10 mouse cellular contexts compared by ENCODE assay signal in the genomic region with DNA sequence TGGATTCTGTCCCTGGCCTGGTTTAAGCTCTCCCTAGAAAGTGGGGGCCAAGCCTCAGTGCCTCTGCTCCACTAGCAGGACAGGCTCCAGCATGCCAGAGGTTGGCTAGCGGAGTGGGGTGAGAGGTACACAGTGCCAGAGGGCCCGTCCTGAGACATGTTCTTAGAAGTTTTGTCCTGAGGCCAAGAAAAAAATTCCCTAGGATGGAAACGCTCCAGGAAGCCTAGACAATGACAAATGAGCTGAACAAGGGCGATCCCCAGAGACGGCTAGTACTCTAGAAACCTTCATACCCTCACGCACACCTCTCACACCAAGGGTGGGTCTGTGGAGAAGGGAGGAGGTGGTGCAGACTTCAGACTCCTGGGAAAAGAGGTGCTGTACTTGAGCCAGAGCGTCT.
A peak's percentile ranks its signal among the peaks of the same experiment; 100 is the strongest.
DNase-seq lines count a peak whose midpoint lies in the region; ATAC-seq lines count a peak whose summit lies in the region.
"Had no signal": no experiment of that assay in that cellular context is flagged by ENCODE, and none has a peak within 500 bp of the region (broad histone marks: within the 10 kb centered on the region; RNA-seq: fewer than 3 reads in every experiment).

No protein-coding gene starts in this region.

- ATAC-seq in embryonic facial prominence, embryonic 15.5 days (ENCODE audit: insufficient number of reproducible peaks, low FRiP score, low TSS enrichment, low read depth), result peak; percentile 13; the same call in 1 of the 2 replicates

- no peak overlapping the region for H3K27ac ChIP-seq in embryonic facial prominence, embryonic 15.5 days (replicated peaks)
- H3K27ac ChIP-seq: limb, embryonic 13.5 days had no signal

- peak; percentile 15 for DNase-seq in gastrocnemius, postnatal 14 days
- DNase-seq in gastrocnemius, postnatal 4 days (ENCODE audit: low spot score in 2 of 2), result no peak
- DNase-seq in Muller cell, postnatal 12 days (ENCODE audit: inconsistent ontology term), result peak; percentile 90
- peak; percentile 28 to 51 for DNase-seq in lung, adult 18-20 months
- DNase-seq in frontal cortex, postnatal 14 days (ENCODE audit: low spot score in 2 of 2), result no peak
- no peak for DNase-seq in frontal cortex, postnatal 36 days (ENCODE audit: low spot score in 2 of 2)
- DNase-seq in right cerebral cortex, postnatal 25 days, result no peak

- H3K9ac ChIP-seq in embryonic facial prominence, embryonic 15.5 days, result no peak overlapping the region
- H3K9ac ChIP-seq: limb, embryonic 13.5 days had no signal

- H3K4me2 ChIP-seq in embryonic facial prominence, embryonic 15.5 days (replicated peaks), result no peak overlapping the region
- H3K4me2 ChIP-seq: limb, embryonic 13.5 days had no signal

- 0 out of 2 replicates have a peak, but pooled peaks cover 7% of the 10 kb centered on the region for H3K4me1 ChIP-seq in embryonic facial prominence, embryonic 15.5 days
- H3K4me1 ChIP-seq: limb, embryonic 13.5 days had no signal

- intact Hi-C loops in gastrocnemius, postnatal 14 days (cut with DNase I; ENCODE audit: low total_unique reads), result no loop called here

- H3K36me3 ChIP-seq in embryonic facial prominence, embryonic 15.5 days, result no peaks in the 10 kb centered on the region
- H3K36me3 ChIP-seq: limb, embryonic 13.5 days had no signal

- H3K9me3 ChIP-seq in embryonic facial prominence, embryonic 15.5 days (replicated peaks), result no peaks in the 10 kb centered on the region
- H3K9me3 ChIP-seq: limb, embryonic 13.5 days had no signal

- H3K27me3 ChIP-seq in embryonic facial prominence, embryonic 15.5 days, result no peaks in the 10 kb centered on the region
- H3K27me3 ChIP-seq: limb, embryonic 13.5 days had no signal

- 46% methylated on average over 7 of the region's 7 CpGs for WGBS in embryonic facial prominence, embryonic 15.5 days

- no peak overlapping the region for H3K4me3 ChIP-seq in embryonic facial prominence, embryonic 15.5 days (replicated peaks)
- H3K4me3 ChIP-seq: limb, embryonic 13.5 days; myocyte had no signal

Comparison
In these comparisons a context has a peak if more than half of its experiments do, and no peak if none do; other contexts are left out.
1. DNase-seq: peak in gastrocnemius, postnatal 14 days (single experiment), Muller cell, postnatal 12 days (single experiment) and lung, adult 18-20 months (2 of 2); none in gastrocnemius, postnatal 4 days (0 of 2), frontal cortex, postnatal 14 days (0 of 2), frontal cortex, postnatal 36 days (0 of 2) and right cerebral cortex, postnatal 25 days (single experiment).